Mouse (Mus musculus) lung, embryonic 15.5 days (tissue): ENCODE data around the gene Trnau1ap. TPM values are rescaled to one million over a fixed set of nuclear protein-coding genes. Genes with fewer than 3 reads are reported as not detected.

ENCODE experiments used
- polyA plus RNA-seq: library from polyadenylated mRNA; unstranded; fragments of >200 nt; fragmentation: Nextera tagmentation; extraction: Ambion mirVana; gene quantifications from 2 replicates; pipeline ENCODE4 v1.2.1, GENCODE M21; 2015

The Trnau1ap gene
- polyA plus RNA-seq, 1 experiment from 2014 or later: 67.2 TPM

Other genes starting within 250 kb of the Trnau1ap start
- 0.05 and 0.06 TPM in 2 replicates for gene Oprd1, start 185.1 kb downstream of the Trnau1ap start, polyA plus RNA-seq
- gene Ythdf2, start 117.2 kb downstream of the Trnau1ap start, polyA plus RNA-seq: 105 and 109 TPM in 2 replicates
- 35.4 and 38.1 TPM in 2 replicates for gene Gmeb1, start 67.9 kb downstream of the Trnau1ap start, polyA plus RNA-seq
- 46.0 and 48.5 TPM in 2 replicates for gene Taf12, start 55.2 kb downstream of the Trnau1ap start, polyA plus RNA-seq
- gene Rab42, start 26.2 kb downstream of the Trnau1ap start, polyA plus RNA-seq: 1.4 and 2.5 TPM in 2 replicates
- gene Rcc1, start 24.1 kb upstream of the Trnau1ap start, polyA plus RNA-seq: 89.2 and 92.6 TPM in 2 replicates
- gene Phactr4, start 93.0 kb upstream of the Trnau1ap start, polyA plus RNA-seq: 17.6 and 18.7 TPM in 2 replicates
- gene Med18, start 134.4 kb upstream of the Trnau1ap start, polyA plus RNA-seq: 23.3 and 24.2 TPM in 2 replicates
- 11.9 and 12.7 TPM in 2 replicates for gene Sesn2, start 181.0 kb upstream of the Trnau1ap start, polyA plus RNA-seq
- gene Atpif1, start 204.1 kb upstream of the Trnau1ap start, polyA plus RNA-seq: 913 and 923 TPM in 2 replicates
- 146 and 157 TPM in 2 replicates for gene Dnajc8, start 206.0 kb upstream of the Trnau1ap start, polyA plus RNA-seq
- 1.1 and 1.2 TPM in 2 replicates for gene Ptafr, start 234.5 kb upstream of the Trnau1ap start, polyA plus RNA-seq